Mouse (Mus musculus): Measurements from ENCODE around the gene Faf1. TPM values are rescaled to one million over a fixed set of nuclear protein-coding genes. Genes with fewer than 3 reads are reported as not detected.

Gene Faf1
- polyA plus RNA-seq, 1 experiment from 2014 or later = 43.4 TPM

GRCm38 (mm10) chr4:109949307-109949706, 272.9 kb downstream of the Faf1 start:
- Histone ChIP-seq H3K27me3 (no peaks in the 10 kb centered on the region), H3K9ac (replicated peaks) (no peak overlapping the region), H3K4me2 (replicated peaks) (no peak overlapping the region), H3K36me3 (peaks cover 4% of the 10 kb centered on the region), H3K9me3 (no peaks in the 10 kb centered on the region), H3K4me1 (no peaks in the 10 kb centered on the region), H3K27ac (replicated peaks) (no peak overlapping the region), H3K4me3 (no peak overlapping the region)
- WGBS = over 99% methylated on average over 3 of the region's 3 CpGs
- ATAC-seq (ENCODE audit: low FRiP score, low read depth) = no peak

GRCm38 (mm10) chr4:109953509-109953908, 277.1 kb downstream of the Faf1 start:
- Histone ChIP-seq H3K4me2 (replicated peaks) (no peak overlapping the region), H3K4me1 (no peaks in the 10 kb centered on the region), H3K27ac (replicated peaks) (no peak overlapping the region), H3K27me3 (no peaks in the 10 kb centered on the region), H3K4me3 (no peak overlapping the region), H3K9me3 (no peaks in the 10 kb centered on the region), H3K36me3 (no peaks in the 10 kb centered on the region), H3K9ac (replicated peaks) (no peak overlapping the region)
- no peak for ATAC-seq (ENCODE audit: low FRiP score, low read depth)
- 95% methylated on average over 1 of the region's 1 CpGs for WGBS

GRCm38 (mm10) chr4:109960201-109960935, 284.0 kb downstream of the Faf1 start:
- H3K9me3 ChIP-seq = no peaks in the 10 kb centered on the region
- no peak overlapping the region for H3K4me2 ChIP-seq (replicated peaks)
- no peak for ATAC-seq (ENCODE audit: low FRiP score, low read depth)
- H3K27me3 ChIP-seq = no peaks in the 10 kb centered on the region
- 75% methylated on average over 5 of the region's 5 CpGs for WGBS
- 0 out of 2 replicates have a peak, but pooled peaks cover 4% of the 10 kb centered on the region for H3K36me3 ChIP-seq
- no peak overlapping the region for H3K27ac ChIP-seq (replicated peaks)
- no peak overlapping the region for H3K9ac ChIP-seq (replicated peaks)
- H3K4me1 ChIP-seq = no peaks in the 10 kb centered on the region
- H3K4me3 ChIP-seq = no peak overlapping the region

- H3K9me3 ChIP-seq = no peaks in the 10 kb centered on the region
- H3K4me3 ChIP-seq = no peak overlapping the region
- 0 out of 2 replicates have a peak, but pooled peaks cover 4% of the 10 kb centered on the region for H3K36me3 ChIP-seq
- H3K27me3 ChIP-seq = no peaks in the 10 kb centered on the region
- H3K27ac ChIP-seq (replicated peaks) = no peak overlapping the region
- ATAC-seq (ENCODE audit: low FRiP score, low read depth) = no peak
- H3K9ac ChIP-seq (replicated peaks) = no peak overlapping the region
- 91% methylated on average over 5 of the region's 5 CpGs for whole genome bisulfite sequencing
- no peaks in the 10 kb centered on the region for H3K4me1 ChIP-seq
- H3K4me2 ChIP-seq (replicated peaks) = no peak overlapping the region
Measured at GRCm38 (mm10) chr4:109963570-109964279, 287.3 kb downstream of the Faf1 start.

- peaks cover 52% of the 10 kb centered on the region for H3K27me3 ChIP-seq
- no peak overlapping the region for H3K27ac ChIP-seq (replicated peaks)
- H3K4me1 ChIP-seq = peaks cover 7% of the 10 kb centered on the region; the same call in 1 of the 2 replicates
- no peak overlapping the region for H3K4me2 ChIP-seq (replicated peaks)
- 84% methylated on average over 5 of the region's 5 CpGs for WGBS
- ATAC-seq (ENCODE audit: low FRiP score, low read depth) = no peak
- no peak overlapping the region for H3K9ac ChIP-seq (replicated peaks)
- H3K4me3 ChIP-seq = no peak overlapping the region
- no peaks in the 10 kb centered on the region for H3K9me3 ChIP-seq
- no peaks in the 10 kb centered on the region for H3K36me3 ChIP-seq
Measured at GRCm38 (mm10) chr4:109969561-109969960, 293.2 kb downstream of the Faf1 start.

GRCm38 (mm10) chr4:109973991-109974654, 297.7 kb downstream of the Faf1 start:
- no peak overlapping the region for H3K9ac ChIP-seq (replicated peaks)
- H3K36me3 ChIP-seq = no peaks in the 10 kb centered on the region
- H3K27ac ChIP-seq (replicated peaks) = 0 out of 2 replicates have a peak overlapping the region, but pooled peaks have one; percentile 12
- ATAC-seq (ENCODE audit: low FRiP score, low read depth) = no peak
- WGBS = under 1% methylated on average over 20 of the region's 20 CpGs
- H3K4me3 ChIP-seq = peak overlapping the region; percentile 52; the same call in 1 of the 2 replicates
- peak overlapping the region; percentile 39 for H3K4me2 ChIP-seq (replicated peaks)
- H3K27me3 ChIP-seq = peaks cover 96% of the 10 kb centered on the region
- peaks cover 25% of the 10 kb centered on the region for H3K4me1 ChIP-seq
- H3K9me3 ChIP-seq = no peaks in the 10 kb centered on the region

- peak overlapping the region; percentile 52 for H3K4me3 ChIP-seq
- peak overlapping the region; percentile 25 for H3K27ac ChIP-seq (replicated peaks)
- 2% methylated on average over 33 of the region's 33 CpGs for WGBS
Measured at GRCm38 (mm10) chr4:109974655-109975380, 298.4 kb downstream of the Faf1 start.

GRCm38 (mm10) chr4:109975381-109976240, 299.2 kb downstream of the Faf1 start:
- Histone ChIP-seq H3K4me1 (peaks cover 35% of the 10 kb centered on the region), H3K9me3 (no peaks in the 10 kb centered on the region), H3K36me3 (no peaks in the 10 kb centered on the region), H3K4me3 (peak overlapping the region; percentile 52), H3K9ac (replicated peaks) (no peak overlapping the region; the same call in 1 of the 2 replicates), H3K27ac (replicated peaks) (peak overlapping the region; percentile 25), H3K27me3 (peaks cover 98% of the 10 kb centered on the region), H3K4me2 (replicated peaks) (peak overlapping the region; percentile 39)
- ATAC-seq (ENCODE audit: low FRiP score, low read depth) = no peak
- 6% methylated on average over 25 of the region's 25 CpGs for WGBS

More at GRCm38 (mm10) chr4:109974655-109975380, 298.4 kb downstream of the Faf1 start:
- ATAC-seq (ENCODE audit: low FRiP score, low read depth) = no peak
- H3K4me1 ChIP-seq = peaks cover 28% of the 10 kb centered on the region
- no peaks in the 10 kb centered on the region for H3K9me3 ChIP-seq
- H3K27me3 ChIP-seq = peaks cover 96% of the 10 kb centered on the region
- peak overlapping the region; percentile 39 for H3K4me2 ChIP-seq (replicated peaks)
- H3K9ac ChIP-seq (replicated peaks) = no peak overlapping the region; the same call in 1 of the 2 replicates
- H3K36me3 ChIP-seq = no peaks in the 10 kb centered on the region

- no peak for ATAC-seq (ENCODE audit: low FRiP score, low read depth)
- Histone ChIP-seq H3K9ac (replicated peaks) (peak overlapping the region; percentile 65), H3K4me2 (replicated peaks) (peak overlapping the region; percentile 71), H3K27me3 (peaks cover 98% of the 10 kb centered on the region), H3K36me3 (no peaks in the 10 kb centered on the region), H3K4me1 (peaks cover 35% of the 10 kb centered on the region), H3K4me3 (peak overlapping the region; percentile 52), H3K27ac (replicated peaks) (peak overlapping the region; percentile 78), H3K9me3 (no peaks in the 10 kb centered on the region)
- 2% methylated on average over 34 of the region's 34 CpGs for WGBS
Measured at GRCm38 (mm10) chr4:109976273-109977147, 300.1 kb downstream of the Faf1 start.
